In the genomic region with DNA sequence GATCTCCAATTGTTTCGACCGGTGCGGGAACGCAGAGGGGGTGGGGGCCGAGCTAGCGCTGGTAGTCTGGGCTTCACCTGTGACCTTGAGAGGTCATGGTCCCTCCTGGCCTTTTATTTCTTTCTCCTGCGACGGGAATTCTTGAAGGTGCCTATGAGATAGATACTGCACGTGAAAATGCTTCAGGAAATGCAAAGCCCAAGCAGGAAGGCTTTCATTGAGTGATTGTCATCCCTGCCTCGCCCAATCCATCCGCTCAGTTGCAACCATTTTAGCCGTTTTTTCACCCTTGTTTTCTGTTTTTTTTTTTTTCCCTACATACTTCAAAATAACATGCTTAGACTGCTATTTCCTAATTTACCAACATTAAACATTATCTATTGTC, we compare ENCODE assay signal across 8 mouse cellular contexts.
A peak's percentile ranks its signal among the peaks of the same experiment; 100 is the strongest.
DNase-seq lines count a peak whose midpoint lies in the region; ATAC-seq and TF ChIP-seq lines count a peak whose summit lies in the region.

No protein-coding gene starts in this region.

- H3K4me3 ChIP-seq in lung, embryonic 15.5 days = peak overlapping the region; percentile 38
- H3K4me3 ChIP-seq in forebrain, embryonic 10.5 days = peak overlapping the region; percentile 58
- H3K4me3 ChIP-seq in intestine, postnatal 0 days (ENCODE audit: low read depth, low read length) = peak overlapping the region; percentile 36
- H3K4me3 ChIP-seq in neural tube, embryonic 15.5 days (replicated peaks) = peak overlapping the region; percentile 51

- 11% methylated on average over 12 of the region's 12 CpGs for WGBS in lung, embryonic 15.5 days
- WGBS in forebrain, embryonic 10.5 days = 17% methylated on average over 12 of the region's 12 CpGs
- WGBS in intestine, postnatal 0 days = 18% methylated on average over 12 of the region's 12 CpGs
- 13% methylated on average over 12 of the region's 12 CpGs for WGBS in neural tube, embryonic 15.5 days

- no peaks in the 10 kb centered on the region for H3K9me3 ChIP-seq in lung, embryonic 15.5 days
- H3K9me3 ChIP-seq in forebrain, embryonic 10.5 days = no peaks in the 10 kb centered on the region
- H3K9me3 ChIP-seq in intestine, postnatal 0 days (ENCODE audit: control insufficient read depth) = no peaks in the 10 kb centered on the region
- H3K9me3 ChIP-seq in neural tube, embryonic 15.5 days (replicated peaks) = no peaks in the 10 kb centered on the region

- no peaks in the 10 kb centered on the region for H3K36me3 ChIP-seq in lung, embryonic 15.5 days
- H3K36me3 ChIP-seq in forebrain, embryonic 10.5 days (replicated peaks) = no peaks in the 10 kb centered on the region
- H3K36me3 ChIP-seq in intestine, postnatal 0 days (ENCODE audit: control insufficient read depth, insufficient read depth) = no peaks in the 10 kb centered on the region
- no peaks in the 10 kb centered on the region for H3K36me3 ChIP-seq in neural tube, embryonic 15.5 days

- H3K4me1 ChIP-seq in lung, embryonic 15.5 days = peaks cover 9% of the 10 kb centered on the region; the same call in 1 of the 2 replicates
- H3K4me1 ChIP-seq in forebrain, embryonic 10.5 days = peaks cover 14% of the 10 kb centered on the region
- no peaks in the 10 kb centered on the region for H3K4me1 ChIP-seq in intestine, postnatal 0 days (replicated peaks; ENCODE audit: control insufficient read depth, insufficient read depth, low read length)
- peaks cover 16% of the 10 kb centered on the region for H3K4me1 ChIP-seq in neural tube, embryonic 15.5 days

- TF ChIP-seq CTCF in intestine, postnatal 0 days (IDR thresholded peaks at IDR 0.05; ENCODE audit: low read depth) = no peak

- peak overlapping the region; percentile 77 for H3K4me2 ChIP-seq in lung, embryonic 15.5 days
- H3K4me2 ChIP-seq in intestine, postnatal 0 days (replicated peaks; ENCODE audit: low read depth) = peak overlapping the region; percentile 72
- H3K4me2 ChIP-seq in neural tube, embryonic 15.5 days = peak overlapping the region; percentile 78

- H3K27ac ChIP-seq in lung, embryonic 15.5 days = no peak overlapping the region
- peak overlapping the region; percentile 78 for H3K27ac ChIP-seq in forebrain, embryonic 10.5 days
- H3K27ac ChIP-seq in intestine, postnatal 0 days (ENCODE audit: low read depth, low read length) = no peak overlapping the region
- H3K27ac ChIP-seq in neural tube, embryonic 15.5 days (replicated peaks) = peak overlapping the region; percentile 73

- no peak for DNase-seq in lung, adult 18-20 months
- no peak for DNase-seq in forebrain, embryonic 10.5 days (ENCODE audit: extremely low spot score, low spot score)
- no peak for DNase-seq in spleen, postnatal 10 days (ENCODE audit: low spot score in 2 of 2)
- no peak for DNase-seq in cerebellum, adult 8-10 months
- no peak for DNase-seq in gastrocnemius, postnatal 4 days (ENCODE audit: low spot score in 2 of 2)

- peak overlapping the region; percentile 40 for H3K9ac ChIP-seq in lung, embryonic 15.5 days
- no peak overlapping the region for H3K9ac ChIP-seq in intestine, postnatal 0 days (ENCODE audit: low read depth, low read length)
- peak overlapping the region; percentile 54 for H3K9ac ChIP-seq in neural tube, embryonic 15.5 days (replicated peaks)

- ATAC-seq in lung, embryonic 15.5 days (ENCODE audit: borderline replicate concordance, extremely low read depth, low FRiP score, low TSS enrichment) = peak; percentile 3; the same call in 1 of the 2 replicates
- ATAC-seq in intestine, postnatal 0 days = no peak
- ATAC-seq in neural tube, embryonic 15.5 days (ENCODE audit: low FRiP score) = peak; percentile 66

- no peaks in the 10 kb centered on the region for H3K27me3 ChIP-seq in lung, embryonic 15.5 days
- H3K27me3 ChIP-seq in forebrain, embryonic 10.5 days (ENCODE audit: poor library complexity, severe bottlenecking) = peaks cover 27% of the 10 kb centered on the region
- H3K27me3 ChIP-seq in intestine, postnatal 0 days (replicated peaks; ENCODE audit: control insufficient read depth, insufficient read depth, low read length) = no peaks in the 10 kb centered on the region
- no peaks in the 10 kb centered on the region for H3K27me3 ChIP-seq in neural tube, embryonic 15.5 days (replicated peaks)

Comparison
In these comparisons a context has a peak if more than half of its experiments do, and no peak if none do; other contexts are left out.
1. H3K27ac ChIP-seq: peak in forebrain, embryonic 10.5 days (single experiment) and neural tube, embryonic 15.5 days (single experiment); none in lung, embryonic 15.5 days (single experiment) and intestine, postnatal 0 days (single experiment).
2. Peak in every context shown above with its lines, with median percentiles within 50 percentile points of each other: H3K4me2 ChIP-seq and H3K4me3 ChIP-seq.